Mouse (Mus musculus) brain, adult 2 months (tissue): Measurements from ENCODE around the gene Hpca.
A peak's percentile ranks its signal among the peaks of the same experiment; 100 is the strongest.

Experiments
- DNase-seq: peaks from one replicate; pipeline ENCODE4 v3.0.0; 2011; ENCODE audit warnings: low read depth, low spot score

Gene Hpca

GRCm38 (mm10) chr4:129136189-129136578 is 14.3 kb upstream of the Hpca start:
- no peak for DNase-seq

- no peak for DNase-seq
Measured at GRCm38 (mm10) chr4:129135637-129136036, 13.8 kb upstream of the Hpca start.

- DNase-seq, result peak; percentile 88
Measured at GRCm38 (mm10) chr4:129134799-129135585, 13.2 kb upstream of the Hpca start.

DNA sequence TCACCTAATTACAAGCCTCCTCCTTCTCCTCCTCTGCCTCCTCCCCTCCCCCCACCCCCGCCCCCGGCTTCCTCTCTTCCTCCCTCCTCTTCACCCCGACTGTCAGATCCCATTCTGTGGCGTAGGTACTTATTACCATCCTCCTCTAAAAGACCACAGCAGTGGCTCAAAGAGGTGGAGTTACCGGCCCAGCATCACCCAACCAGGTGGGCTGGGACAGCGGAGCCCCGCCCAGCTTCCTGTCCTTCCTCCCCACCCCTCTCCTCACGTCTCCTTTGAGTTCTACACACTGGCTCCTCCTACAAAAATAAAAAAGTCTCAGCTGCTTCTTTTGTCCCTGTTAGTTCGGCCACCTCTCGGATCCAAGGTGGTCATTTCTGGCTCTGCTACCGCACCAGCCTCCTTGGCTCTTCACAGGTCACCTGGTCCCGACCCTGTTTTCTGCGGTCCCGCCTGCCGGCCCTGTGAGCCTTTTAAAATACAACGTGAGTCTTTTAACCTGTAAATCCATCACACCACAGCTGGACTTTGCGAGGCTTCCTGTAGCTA is 9.0 kb upstream of the Hpca start:
- peak; percentile 71 for DNase-seq

GRCm38 (mm10) chr4:129130149-129130548 is 8.3 kb upstream of the Hpca start:
- DNase-seq, result peak; percentile 61

GRCm38 (mm10) chr4:129129387-129129786 is 7.6 kb upstream of the Hpca start:
- no peak for DNase-seq

- peak; percentile 86 for DNase-seq
Measured at GRCm38 (mm10) chr4:129128582-129129338, 6.9 kb upstream of the Hpca start.

GRCm38 (mm10) chr4:129125736-129126451 is 4.1 kb upstream of the Hpca start:
- DNase-seq, result no peak

- peak; percentile 59 for DNase-seq
Measured at GRCm38 (mm10) chr4:129124652-129125146, 2.9 kb upstream of the Hpca start.

DNA sequence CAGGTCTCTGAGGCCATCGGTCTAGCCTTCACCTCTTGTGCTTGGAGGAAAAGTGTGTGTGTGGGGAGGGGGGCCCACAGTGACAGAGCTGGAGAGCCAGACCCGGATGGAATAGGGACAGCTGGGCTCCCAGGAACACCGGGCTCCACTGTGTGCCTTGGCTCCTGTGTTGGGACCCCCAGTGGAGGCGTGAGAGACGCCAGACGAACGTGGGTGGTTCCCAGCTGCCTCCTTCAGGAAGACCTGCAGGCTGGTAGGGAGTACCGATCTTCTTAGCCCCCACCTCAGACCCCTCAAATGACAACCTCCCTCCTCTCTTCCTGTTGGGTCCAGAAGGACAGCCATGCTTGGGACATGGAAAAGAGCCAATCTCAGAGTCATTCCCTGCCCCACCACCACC is 883 bp upstream of the Hpca start:
- DNase-seq, result peak; percentile 69

- DNase-seq, result peak; percentile 45
Measured at GRCm38 (mm10) chr4:129122107-129122506, 271 bp upstream of the Hpca start.

DNA sequence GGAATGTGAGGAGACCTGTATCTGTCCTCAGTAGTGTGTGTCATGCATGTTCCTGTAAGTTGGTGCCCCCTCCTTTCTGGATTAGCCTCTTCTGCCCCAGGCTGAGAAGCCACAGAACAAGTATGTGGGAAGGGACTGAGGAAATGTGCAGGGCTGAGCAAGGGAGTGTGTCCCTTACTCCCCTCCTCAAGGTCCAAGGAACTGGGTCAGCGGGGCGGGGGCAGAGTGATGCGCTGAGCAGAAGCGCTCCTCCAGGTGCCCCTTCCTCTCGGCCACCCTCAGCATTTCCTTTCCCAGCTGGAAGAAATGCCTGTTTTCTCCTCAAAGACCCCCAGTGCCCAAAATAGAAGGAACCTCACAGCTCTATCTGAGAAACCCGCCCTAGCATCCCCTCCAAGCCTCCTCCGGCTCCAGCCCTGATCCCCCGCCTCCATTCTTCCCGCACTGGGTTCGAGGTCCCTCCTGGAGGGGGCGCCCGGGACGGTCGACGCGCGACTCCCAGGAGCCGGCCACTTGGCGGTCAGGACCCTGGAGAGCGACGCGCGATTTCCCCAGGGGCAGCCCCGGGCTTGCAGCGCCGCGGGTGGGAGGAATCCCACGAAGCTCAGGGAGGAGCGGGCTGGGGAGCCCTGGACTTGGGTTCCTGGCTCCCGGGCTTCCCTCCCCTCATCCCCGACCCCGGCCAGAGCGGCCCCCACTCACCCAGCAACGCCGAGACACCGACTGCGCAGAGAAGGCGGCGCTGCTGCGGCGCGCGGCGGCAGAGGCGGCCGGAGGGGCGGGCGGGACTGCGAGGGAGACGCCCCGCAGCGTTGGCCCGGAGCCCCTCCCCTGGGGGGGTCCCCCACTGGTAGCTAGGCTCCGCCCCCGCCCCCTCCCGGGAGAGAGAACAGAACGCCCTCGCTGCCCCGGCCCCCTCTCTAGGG is 1.1 kb downstream of the Hpca start:
- DNase-seq, result peak; percentile 71

GRCm38 (mm10) chr4:129119708-129120107 is 2.1 kb downstream of the Hpca start:
- peak; percentile 59 for DNase-seq

GRCm38 (mm10) chr4:129117720-129118510 is 3.9 kb downstream of the Hpca start:
- DNase-seq, result no peak

GRCm38 (mm10) chr4:129116703-129117102 is 5.1 kb downstream of the Hpca start:
- peak; percentile 63 for DNase-seq

DNA sequence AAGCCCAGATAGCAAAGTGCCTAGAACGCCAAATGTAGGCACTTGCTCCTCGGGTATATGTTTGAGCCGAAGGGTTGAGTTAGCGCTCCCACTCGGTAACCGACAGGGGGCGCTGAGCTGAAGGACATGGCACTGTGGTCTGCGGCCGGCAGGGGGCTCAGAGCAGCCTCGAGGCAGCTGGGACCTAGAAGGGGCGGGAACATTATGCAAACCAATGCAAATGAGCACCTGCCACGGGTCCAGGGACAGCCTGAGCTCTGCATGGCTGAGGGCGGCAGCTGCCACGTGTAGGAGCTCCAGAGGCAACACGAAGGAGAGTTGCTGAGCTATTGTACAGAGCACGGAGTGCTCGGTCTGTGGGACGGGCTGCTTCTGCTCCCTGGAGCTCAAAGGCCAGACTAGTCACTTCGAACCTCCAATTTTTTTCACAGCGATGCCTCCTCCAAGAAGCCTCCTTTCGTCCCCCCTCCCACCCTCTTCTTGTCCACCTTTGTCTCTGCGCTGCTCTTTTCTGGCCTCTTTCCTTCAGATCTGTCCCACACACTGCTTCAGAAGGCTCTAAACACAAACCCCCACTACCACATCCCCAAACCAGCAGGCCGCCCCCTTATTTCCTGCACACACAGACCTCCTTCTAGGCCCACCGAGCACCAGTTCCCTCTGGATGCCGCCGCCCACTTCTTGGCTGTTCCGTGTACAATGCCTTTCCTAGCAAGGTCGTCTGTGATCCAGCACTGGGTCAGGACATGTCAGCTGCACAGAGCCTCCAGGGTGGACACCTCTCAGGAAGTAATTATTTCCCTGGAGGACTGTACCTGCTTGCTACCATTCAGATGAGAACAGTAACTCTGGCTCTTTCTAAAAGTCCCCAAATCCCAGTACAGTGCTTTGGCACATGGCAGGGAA is 8.5 kb downstream of the Hpca start:
- peak; percentile 96 for DNase-seq

DNA sequence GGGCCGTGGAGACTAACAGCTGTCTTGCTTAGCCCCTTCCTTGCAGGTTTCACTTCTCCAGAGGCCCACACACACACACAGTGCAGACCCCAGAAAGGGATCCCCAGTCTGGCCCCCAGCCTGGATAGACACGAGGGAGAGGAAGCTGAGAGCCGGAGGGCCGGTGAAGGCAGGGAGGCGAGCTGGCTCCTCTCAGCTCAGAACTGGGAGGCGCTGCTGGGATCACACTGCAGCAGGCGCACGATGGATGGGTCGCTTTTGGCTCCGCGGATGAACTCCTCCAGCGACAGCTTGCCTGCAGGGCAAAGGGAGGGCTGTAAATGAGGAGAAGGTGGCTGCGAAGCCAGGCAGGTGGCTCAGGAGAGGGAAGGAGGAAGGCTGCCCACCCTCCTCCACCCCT is 9.6 kb downstream of the Hpca start:
- no peak for DNase-seq

GRCm38 (mm10) chr4:129111350-129111749 is 10.5 kb downstream of the Hpca start:
- peak; percentile 49 for DNase-seq

DNA sequence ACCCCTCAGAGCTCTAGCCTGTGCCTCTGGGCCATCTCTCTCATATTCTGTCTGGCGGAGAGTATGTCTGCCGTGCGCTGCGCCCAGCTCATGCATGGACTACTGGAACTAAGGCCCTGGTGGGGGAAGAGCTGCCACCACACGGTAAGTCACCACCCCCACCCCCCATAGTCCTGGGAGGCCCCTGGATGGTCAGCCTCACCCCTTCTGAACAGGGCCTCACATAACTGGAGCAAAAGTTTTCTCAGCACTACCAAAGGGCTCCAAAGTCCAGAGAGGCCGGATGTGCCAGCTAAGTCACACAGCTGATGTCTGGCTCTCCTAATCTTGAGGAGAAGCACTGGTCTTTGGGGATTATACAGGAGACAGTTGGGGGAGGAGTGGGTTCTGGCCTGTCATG is 11.0 kb downstream of the Hpca start:
- no peak for DNase-seq
